Mouse (Mus musculus): ENCODE results near the gene Ctsw. TPM values are rescaled to one million over a fixed set of nuclear protein-coding genes. Genes with fewer than 3 reads are reported as not detected.

Gene Ctsw
- polyA plus RNA-seq, 1 experiment from 2014 or later = 1.5 TPM

- under 1% methylated on average over 33 of the region's 68 CpGs for WGBS
- Histone ChIP-seq H3K9me3 (ENCODE audit: control insufficient read depth, low read depth, low read length) (no peaks in the 10 kb centered on the region), H3K9ac (replicated peaks; ENCODE audit: low read depth, low read length) (peak overlapping the region; percentile 70), H3K36me3 (ENCODE audit: control insufficient read depth, insufficient read depth, low read length) (peaks cover 10% of the 10 kb centered on the region; the same call in 1 of the 2 replicates), H3K4me1 (ENCODE audit: control insufficient read depth, insufficient read depth, low read length) (peaks cover 5% of the 10 kb centered on the region), H3K4me2 (replicated peaks; ENCODE audit: low read depth, low read length) (peak overlapping the region; percentile 82), H3K27ac (ENCODE audit: low read length) (peak overlapping the region; percentile 90), H3K4me3 (ENCODE audit: low read depth, low read length) (peak overlapping the region; percentile 55), H3K27me3 (ENCODE audit: control insufficient read depth, insufficient read depth, low read length) (no peaks in the 10 kb centered on the region)
- peak; percentile 50 for ATAC-seq (ENCODE audit: insufficient number of reproducible peaks, insufficient read depth, low FRiP score, low read depth)
Observed at GRCm38 (mm10) chr19:5474281-5475068, 6.2 kb upstream of the Ctsw start.

DNA sequence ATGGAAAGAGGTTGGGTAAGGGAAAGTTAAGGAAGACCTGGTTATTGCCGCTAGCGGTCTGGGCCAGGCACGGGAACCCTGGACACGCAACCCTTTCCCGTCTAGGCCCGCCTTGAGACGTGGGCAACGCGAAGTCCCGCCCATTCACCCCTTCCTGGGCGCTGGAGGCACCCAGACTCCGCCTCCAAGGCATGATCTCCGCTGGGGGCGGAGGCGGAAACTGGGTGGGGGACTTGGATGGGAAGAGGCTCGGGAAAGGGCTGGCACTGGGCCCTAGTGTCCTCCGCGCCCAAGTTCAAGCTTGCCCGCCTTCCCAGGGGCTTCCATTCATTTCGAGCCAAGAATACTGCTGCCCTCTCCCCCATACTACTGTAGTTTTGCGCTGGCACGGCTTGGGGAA, 5.4 kb upstream of the Ctsw start, which contains the start of gene Efemp2:
TSS of gene Efemp2 (plus strand) at position 235 of the 400 bp plus-strand sequence.
- no peaks in the 10 kb centered on the region for H3K27me3 ChIP-seq (ENCODE audit: control insufficient read depth, insufficient read depth, low read length)
- H3K9me3 ChIP-seq (ENCODE audit: control insufficient read depth, low read depth, low read length) = no peaks in the 10 kb centered on the region
- peak within 1 kb of the TSS; percentile 82 for H3K4me2 ChIP-seq (replicated peaks; ENCODE audit: low read depth, low read length)
- WGBS = 0% methylated on average over 22 of the region's 22 CpGs
- H3K9ac ChIP-seq (replicated peaks; ENCODE audit: low read depth, low read length) = peak within 1 kb of the TSS; percentile 70
- H3K4me3 ChIP-seq (ENCODE audit: low read depth, low read length) = peak within 1 kb of the TSS; percentile 55
- ATAC-seq (ENCODE audit: insufficient number of reproducible peaks, insufficient read depth, low FRiP score, low read depth) = peak; percentile 82
- H3K4me1 ChIP-seq (ENCODE audit: control insufficient read depth, insufficient read depth, low read length) = peaks cover 5% of the 10 kb centered on the region
- peak within 1 kb of the TSS; percentile 90 for H3K27ac ChIP-seq (ENCODE audit: low read length)
- H3K36me3 ChIP-seq (ENCODE audit: control insufficient read depth, insufficient read depth, low read length) = peaks cover 6% of the 10 kb centered on the region; the same call in 1 of the 2 replicates

DNA sequence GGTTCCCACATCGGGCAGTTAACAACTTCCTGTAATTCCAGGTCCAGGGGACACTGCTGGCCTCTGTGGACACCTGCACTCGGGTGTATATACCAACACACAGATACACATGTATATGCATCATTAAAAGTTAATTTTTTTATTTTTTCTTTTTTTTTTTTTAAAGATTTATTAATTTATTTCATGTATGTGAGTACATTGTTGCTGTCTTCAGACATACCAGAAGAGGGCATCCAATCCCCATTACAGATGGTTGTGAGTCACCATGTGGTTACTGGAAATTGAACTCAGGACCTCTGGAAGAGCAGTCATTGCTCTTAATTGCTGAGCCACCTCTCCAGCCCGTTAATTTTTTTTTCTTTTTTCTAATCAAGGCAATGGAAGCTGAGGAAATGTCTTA, 4.5 kb upstream of the Ctsw start:
- WGBS = 76% methylated on average over 3 of the region's 3 CpGs
- no peak overlapping the region for H3K4me2 ChIP-seq (replicated peaks; ENCODE audit: low read depth, low read length)

DNA sequence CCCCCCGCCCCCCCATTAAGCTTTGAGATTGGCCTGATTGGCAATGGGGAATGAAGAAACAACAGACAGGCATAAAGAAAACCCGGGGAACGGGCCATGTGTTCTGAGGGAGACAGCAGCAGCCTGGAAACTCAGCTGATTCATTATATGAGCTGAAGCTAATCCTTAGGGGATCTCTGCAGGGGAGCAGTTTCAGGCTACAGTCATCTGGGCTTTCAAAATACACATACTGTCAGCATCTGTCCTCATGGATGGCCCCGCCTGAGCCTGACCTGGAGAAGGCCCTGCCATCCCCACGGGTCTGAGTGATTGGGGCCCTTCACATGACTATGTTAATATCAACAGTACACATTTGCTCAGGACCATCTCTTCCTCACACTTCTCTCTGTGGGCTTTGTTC, 3.5 kb upstream of the Ctsw start:
- no peak overlapping the region for H3K9ac ChIP-seq (replicated peaks; ENCODE audit: low read depth, low read length)
- H3K27ac ChIP-seq (ENCODE audit: low read length) = no peak overlapping the region
- no peak overlapping the region for H3K4me3 ChIP-seq (ENCODE audit: low read depth, low read length)
- no peak overlapping the region for H3K4me2 ChIP-seq (replicated peaks; ENCODE audit: low read depth, low read length)
- 45% methylated on average over 5 of the region's 5 CpGs for WGBS
- H3K27me3 ChIP-seq (ENCODE audit: control insufficient read depth, insufficient read depth, low read length) = no peaks in the 10 kb centered on the region
- H3K9me3 ChIP-seq (ENCODE audit: control insufficient read depth, low read depth, low read length) = no peaks in the 10 kb centered on the region
- H3K36me3 ChIP-seq (ENCODE audit: control insufficient read depth, insufficient read depth, low read length) = 0 out of 2 replicates have a peak, but pooled peaks cover 7% of the 10 kb centered on the region
- no peak for ATAC-seq (ENCODE audit: insufficient number of reproducible peaks, insufficient read depth, low FRiP score, low read depth)
- peaks cover 8% of the 10 kb centered on the region for H3K4me1 ChIP-seq (ENCODE audit: control insufficient read depth, insufficient read depth, low read length)

More for the DNA sequence above, 4.5 kb upstream of the Ctsw start:
- no peak for ATAC-seq (ENCODE audit: insufficient number of reproducible peaks, insufficient read depth, low FRiP score, low read depth)
- no peak overlapping the region for H3K9ac ChIP-seq (replicated peaks; ENCODE audit: low read depth, low read length)
- no peaks in the 10 kb centered on the region for H3K9me3 ChIP-seq (ENCODE audit: control insufficient read depth, low read depth, low read length)
- H3K27me3 ChIP-seq (ENCODE audit: control insufficient read depth, insufficient read depth, low read length) = no peaks in the 10 kb centered on the region
- no peak overlapping the region for H3K27ac ChIP-seq (ENCODE audit: low read length)
- H3K4me1 ChIP-seq (ENCODE audit: control insufficient read depth, insufficient read depth, low read length) = peaks cover 8% of the 10 kb centered on the region
- peaks cover 6% of the 10 kb centered on the region; the same call in 1 of the 2 replicates for H3K36me3 ChIP-seq (ENCODE audit: control insufficient read depth, insufficient read depth, low read length)
- no peak overlapping the region for H3K4me3 ChIP-seq (ENCODE audit: low read depth, low read length)

- Histone ChIP-seq H3K4me2 (replicated peaks; ENCODE audit: low read depth, low read length) (no peak overlapping the region), H3K27me3 (ENCODE audit: control insufficient read depth, insufficient read depth, low read length) (no peaks in the 10 kb centered on the region), H3K9me3 (ENCODE audit: control insufficient read depth, low read depth, low read length) (no peaks in the 10 kb centered on the region), H3K36me3 (ENCODE audit: control insufficient read depth, insufficient read depth, low read length) (peaks cover 44% of the 10 kb centered on the region), H3K27ac (ENCODE audit: low read length) (no peak overlapping the region), H3K9ac (replicated peaks; ENCODE audit: low read depth, low read length) (no peak overlapping the region), H3K4me1 (ENCODE audit: control insufficient read depth, insufficient read depth, low read length) (0 out of 2 replicates have a peak, but pooled peaks cover 8% of the 10 kb centered on the region), H3K4me3 (ENCODE audit: low read depth, low read length) (no peak overlapping the region)
- 89% methylated on average over 6 of the region's 6 CpGs for WGBS
- ATAC-seq (ENCODE audit: insufficient number of reproducible peaks, insufficient read depth, low FRiP score, low read depth) = no peak
Observed at GRCm38 (mm10) chr19:5466916-5467500, 1.3 kb downstream of the Ctsw start.

- Histone ChIP-seq H3K36me3 (ENCODE audit: control insufficient read depth, insufficient read depth, low read length) (peaks cover 47% of the 10 kb centered on the region), H3K27me3 (ENCODE audit: control insufficient read depth, insufficient read depth, low read length) (no peaks in the 10 kb centered on the region), H3K9ac (replicated peaks; ENCODE audit: low read depth, low read length) (no peak overlapping the region), H3K4me3 (ENCODE audit: low read depth, low read length) (no peak overlapping the region), H3K9me3 (ENCODE audit: control insufficient read depth, low read depth, low read length) (no peaks in the 10 kb centered on the region), H3K4me1 (ENCODE audit: control insufficient read depth, insufficient read depth, low read length) (peaks cover 13% of the 10 kb centered on the region; the same call in 1 of the 2 replicates), H3K27ac (ENCODE audit: low read length) (no peak overlapping the region), H3K4me2 (replicated peaks; ENCODE audit: low read depth, low read length) (no peak overlapping the region)
- WGBS = 95% methylated on average over 8 of the region's 8 CpGs
- no peak for ATAC-seq (ENCODE audit: insufficient number of reproducible peaks, insufficient read depth, low FRiP score, low read depth)
Observed at GRCm38 (mm10) chr19:5465037-5465436, 3.3 kb downstream of the Ctsw start.

GRCm38 (mm10) chr19:5463791-5464562, 4.3 kb downstream of the Ctsw start:
- 40% methylated on average over 15 of the region's 15 CpGs for WGBS
- peak overlapping the region; percentile 24 for H3K4me2 ChIP-seq (replicated peaks; ENCODE audit: low read depth, low read length)
- no peak overlapping the region; the same call in 1 of the 2 replicates for H3K4me3 ChIP-seq (ENCODE audit: low read depth, low read length)
- no peak overlapping the region for H3K9ac ChIP-seq (replicated peaks; ENCODE audit: low read depth, low read length)
- peak; percentile 35; the same call in 1 of the 2 replicates for ATAC-seq (ENCODE audit: insufficient number of reproducible peaks, insufficient read depth, low FRiP score, low read depth)
- H3K36me3 ChIP-seq (ENCODE audit: control insufficient read depth, insufficient read depth, low read length) = peaks cover 47% of the 10 kb centered on the region
- H3K27me3 ChIP-seq (ENCODE audit: control insufficient read depth, insufficient read depth, low read length) = no peaks in the 10 kb centered on the region
- no peaks in the 10 kb centered on the region for H3K9me3 ChIP-seq (ENCODE audit: control insufficient read depth, low read depth, low read length)
- H3K4me1 ChIP-seq (ENCODE audit: control insufficient read depth, insufficient read depth, low read length) = peaks cover 13% of the 10 kb centered on the region; the same call in 1 of the 2 replicates
- no peak overlapping the region for H3K27ac ChIP-seq (ENCODE audit: low read length)

GRCm38 (mm10) chr19:5463212-5463611, 5.1 kb downstream of the Ctsw start:
- H3K27me3 ChIP-seq (ENCODE audit: control insufficient read depth, insufficient read depth, low read length) = no peaks in the 10 kb centered on the region
- no peak overlapping the region for H3K4me3 ChIP-seq (ENCODE audit: low read depth, low read length)
- peaks cover 12% of the 10 kb centered on the region; the same call in 1 of the 2 replicates for H3K4me1 ChIP-seq (ENCODE audit: control insufficient read depth, insufficient read depth, low read length)
- no peak overlapping the region for H3K9ac ChIP-seq (replicated peaks; ENCODE audit: low read depth, low read length)
- ATAC-seq (ENCODE audit: insufficient number of reproducible peaks, insufficient read depth, low FRiP score, low read depth) = no peak
- H3K4me2 ChIP-seq (replicated peaks; ENCODE audit: low read depth, low read length) = no peak overlapping the region
- 87% methylated on average over 9 of the region's 9 CpGs for WGBS
- H3K27ac ChIP-seq (ENCODE audit: low read length) = no peak overlapping the region
- H3K9me3 ChIP-seq (ENCODE audit: control insufficient read depth, low read depth, low read length) = no peaks in the 10 kb centered on the region
- H3K36me3 ChIP-seq (ENCODE audit: control insufficient read depth, insufficient read depth, low read length) = peaks cover 47% of the 10 kb centered on the region
